Mouse (Mus musculus) kidney, postnatal 0 days (tissue): ENCODE results near the gene Bbx. TPM values are rescaled to one million over a fixed set of nuclear protein-coding genes. Genes with fewer than 3 reads are reported as not detected.

Experiments
- ATAC-seq: fragments of 200-750 bp; cut with Nextera tagmentation; replicated peaks from 2 replicates; pipeline ENCODE4 v1.8.0; 2017; ENCODE audit warnings: low read depth, moderate number of reproducible peaks, moderate TSS enrichment, moderate library complexity; ENCODE audit not compliant: low FRiP score
- DNase-seq: peaks from one replicate; pipeline ENCODE4 v3.0.0-alpha.2; 2016; ENCODE audit warnings: low spot score
- H3K27ac ChIP-seq: fragments of 300-500 bp; sonication (generic); 2 replicates; pipeline ENCODE4 v1.5.1; 2014; ENCODE audit warnings: mild to moderate bottlenecking
- H3K27me3 ChIP-seq: fragments of 300-500 bp; sonication (generic); 2 replicates; pipeline ENCODE4 v1.6.1; 2014; ENCODE audit warnings: low read length, mixed read lengths; ENCODE audit not compliant: insufficient read depth
- H3K36me3 ChIP-seq: fragments of 300-500 bp; sonication (generic); 2 replicates; pipeline ENCODE4 v1.6.1; 2014; ENCODE audit warnings: low read length, mixed read lengths; ENCODE audit not compliant: insufficient read depth
- H3K4me1 ChIP-seq: fragments of 300-500 bp; sonication (generic); replicated peaks from 2 replicates; pipeline ENCODE4 v1.6.1; 2014; ENCODE audit warnings: antibody characterized with exemption, low read length, mixed read lengths; ENCODE audit not compliant: insufficient read depth
- H3K4me2 ChIP-seq: fragments of 300-500 bp; sonication (generic); 2 replicates; pipeline ENCODE4 v1.6.1; 2014; ENCODE audit warnings: mild to moderate bottlenecking, low read length, moderate library complexity, mixed read lengths
- H3K4me3 ChIP-seq: fragments of 300-500 bp; sonication (generic); replicated peaks from 2 replicates; pipeline ENCODE4 v1.5.1; 2014; ENCODE audit warnings: low read depth, low read length
- H3K9ac ChIP-seq: fragments of 300-500 bp; sonication (generic); 2 replicates; pipeline ENCODE4 v1.6.1; 2014; ENCODE audit warnings: low read depth, low read length
- H3K9me3 ChIP-seq: fragments of 300-500 bp; sonication (generic); replicated peaks from 2 replicates; pipeline ENCODE4 v1.6.1; 2016; ENCODE audit warnings: low read length, inconsistent platforms, mixed read lengths
- CTCF ChIP-seq: IDR thresholded peaks from 2 replicates; pipeline ENCODE4 v1.5.1; 2016; ENCODE audit warnings: antibody characterized with exemption, low read depth, mild to moderate bottlenecking, moderate library complexity
- WGBS: fragments of 180-500 bp; shearing (Covaris S2); extraction: QIAGEN DNeasy Blood & Tissue Kit; methylation state at CpG from one replicate; pipeline ENCODE4 v1.1.7; 2014; 5-methylcytosine and 5-hydroxymethylcytosine counted together
- polyA plus RNA-seq: library from polyadenylated mRNA; unstranded; fragments of >200 nt; fragmentation: Nextera tagmentation; extraction: Ambion mirVana; gene quantifications from 2 replicates; pipeline ENCODE4 v1.2.1, GENCODE M21; 2015

Gene Bbx
- polyA plus RNA-seq, 1 experiment from 2014 or later = 25.5 TPM

GRCm38 (mm10) chr16:50431011-50431981, 894 bp downstream of the Bbx start:
- WGBS = under 1% methylated on average over 70 of the region's 72 CpGs
- peak; percentile 55 for DNase-seq
- H3K4me1 ChIP-seq = no peaks in the 10 kb centered on the region

GRCm38 (mm10) chr16:50430515-50430877, 1.7 kb downstream of the Bbx start:
- no peaks in the 10 kb centered on the region for H3K4me1 ChIP-seq
- DNase-seq (no peak), ATAC-seq (no peak)
- peak overlapping the region; percentile 99 for H3K4me2 ChIP-seq
- no peaks in the 10 kb centered on the region for H3K27me3 ChIP-seq
- peak overlapping the region; percentile 94 for H3K9ac ChIP-seq
- peak overlapping the region; percentile 99 for H3K27ac ChIP-seq
- peak overlapping the region; percentile 96 for H3K4me3 ChIP-seq
- under 1% methylated on average over 12 of the region's 12 CpGs for WGBS
- no peaks in the 10 kb centered on the region for H3K9me3 ChIP-seq
- H3K36me3 ChIP-seq = no peaks in the 10 kb centered on the region
- no peak for TF ChIP-seq CTCF

More at GRCm38 (mm10) chr16:50431011-50431981, 894 bp downstream of the Bbx start:
- peak; percentile 71 for ATAC-seq
- no peaks in the 10 kb centered on the region for H3K27me3 ChIP-seq
- H3K4me3 ChIP-seq = peak overlapping the region; percentile 96
- H3K27ac ChIP-seq = peak overlapping the region; percentile 99
- H3K4me2 ChIP-seq = peak overlapping the region; percentile 99
- peak overlapping the region; percentile 94 for H3K9ac ChIP-seq
- no peaks in the 10 kb centered on the region for H3K9me3 ChIP-seq
- no peak for TF ChIP-seq CTCF
- H3K36me3 ChIP-seq = no peaks in the 10 kb centered on the region

- Histone ChIP-seq H3K4me3 (peak overlapping the region; percentile 96), H3K4me1 (no peaks in the 10 kb centered on the region), H3K27ac (peak overlapping the region; percentile 99), H3K27me3 (no peaks in the 10 kb centered on the region), H3K9ac (peak overlapping the region; percentile 94), H3K36me3 (no peaks in the 10 kb centered on the region), H3K4me2 (peak overlapping the region; percentile 99), H3K9me3 (no peaks in the 10 kb centered on the region)
- TF ChIP-seq CTCF = no peak
- peak; percentile 23; the same call in 1 of the 2 replicates for ATAC-seq
- peak; percentile 56 for DNase-seq
- under 1% methylated on average over 64 of the region's 69 CpGs for WGBS
Observed at GRCm38 (mm10) chr16:50429692-50430514, 2.3 kb downstream of the Bbx start.

- TF ChIP-seq CTCF = no peak
- Histone ChIP-seq H3K9me3 (no peaks in the 10 kb centered on the region), H3K27ac (peak overlapping the region; percentile 99), H3K4me2 (peak overlapping the region; percentile 99), H3K9ac (peak overlapping the region; percentile 94), H3K4me3 (peak overlapping the region; percentile 96), H3K36me3 (no peaks in the 10 kb centered on the region), H3K4me1 (no peaks in the 10 kb centered on the region), H3K27me3 (no peaks in the 10 kb centered on the region)
- ATAC-seq (no peak), DNase-seq (peak; percentile 14)
- 5% methylated on average over 23 of the region's 23 CpGs for WGBS
Observed at GRCm38 (mm10) chr16:50428871-50429691, 3.1 kb downstream of the Bbx start.

GRCm38 (mm10) chr16:50420130-50420529, 12.1 kb downstream of the Bbx start:
- DNase-seq = peak; percentile 34
- Histone ChIP-seq H3K9me3 (no peaks in the 10 kb centered on the region), H3K4me3 (no peak overlapping the region), H3K27ac (no peak overlapping the region), H3K9ac (no peak overlapping the region), H3K36me3 (peaks cover 7% of the 10 kb centered on the region; the same call in 1 of the 2 replicates), H3K4me1 (no peaks in the 10 kb centered on the region), H3K27me3 (no peaks in the 10 kb centered on the region), H3K4me2 (no peak overlapping the region)
- no peak for ATAC-seq
- TF ChIP-seq CTCF = peak; percentile 49
- 23% methylated on average over 1 of the region's 1 CpGs for WGBS
